Mouse (Mus musculus): ENCODE results near the gene Tmem247.

DNA sequence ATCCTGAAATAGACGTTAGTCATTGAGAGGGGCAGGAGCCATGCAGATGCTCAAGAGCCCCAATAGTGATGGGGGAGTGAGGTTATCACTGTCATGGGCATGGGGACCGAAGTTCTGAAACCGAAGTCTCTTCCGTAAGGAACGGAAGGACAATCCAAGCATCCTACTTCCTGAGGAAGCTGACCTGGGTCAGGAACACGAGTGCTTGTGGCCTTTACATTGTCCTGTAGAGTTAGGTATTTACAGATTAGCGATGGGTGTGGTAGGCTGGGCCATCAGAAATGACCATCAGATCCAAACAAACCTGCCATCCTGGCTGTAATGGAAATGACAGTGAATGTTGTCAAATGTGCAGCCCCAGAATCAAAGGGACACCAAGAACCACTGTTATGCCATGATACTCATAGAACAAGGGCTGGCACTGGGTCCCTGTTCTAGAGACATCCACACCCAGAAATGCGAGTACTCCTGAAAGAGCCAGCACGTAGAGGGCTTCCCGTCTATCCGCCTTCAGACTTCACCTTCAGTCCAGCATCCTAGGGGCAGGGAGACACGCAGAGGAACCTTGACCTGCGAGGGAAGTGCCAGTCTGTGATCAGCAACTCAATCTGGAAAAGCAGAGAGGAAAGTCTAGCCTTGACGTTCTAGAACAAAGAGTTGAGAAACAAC, 14.6 kb upstream of the Tmem247 start:
- TF ChIP-seq ZC3H11A (IDR thresholded peaks at IDR 0.05; ENCODE audit: low read depth, low read length) (no peak), POLR2A (IDR thresholded peaks at IDR 0.05; ENCODE audit: low read depth, low read length) (no peak), NELFE (IDR thresholded peaks at IDR 0.05; ENCODE audit: low read depth, low read length) (no peak), RAD21 (IDR thresholded peaks at IDR 0.05; ENCODE audit: low read depth, low read length) (no peak), PAX5 (IDR thresholded peaks at IDR 0.05; ENCODE audit: low read length) (no peak), UBTF (IDR thresholded peaks at IDR 0.05; ENCODE audit: low read depth, low read length) (no peak), CTCF (conservative IDR thresholded peaks at IDR 0.05 in 1 of 2, IDR thresholded peaks at IDR 0.05 in 1 of 2; ENCODE audit: low read depth in 2 of 2, low read length in 2 of 2) (no peak), POLR2AphosphoS2 (IDR thresholded peaks at IDR 0.05; ENCODE audit: low read depth, low read length) (no peak), USF1 (IDR thresholded peaks at IDR 0.05; ENCODE audit: low read depth, low read length) (no peak), SMC3 (IDR thresholded peaks at IDR 0.05; ENCODE audit: low read depth, low read length) (no peak), ZNF384 (IDR thresholded peaks at IDR 0.05; ENCODE audit: low read depth, low read length) (no peak), JUND (conservative IDR thresholded peaks at IDR 0.05; ENCODE audit: low read depth, low read length) (no peak), MAZ (IDR thresholded peaks at IDR 0.05; ENCODE audit: low read depth, low read length) (no peak), KAT2A (IDR thresholded peaks at IDR 0.05; ENCODE audit: insufficient replicate concordance, low read length) (no peak)

Measured in CH12.LX (cell line).